Mouse (Mus musculus) spleen, adult 2 months (tissue): ENCODE results near the gene Zbtb11.

Source experiments
- CTCF ChIP-seq: fragments of 200-500 bp; IDR thresholded peaks from 2 replicates; pipeline ENCODE4 v1.5.1; 2011; ENCODE audit warnings: mild to moderate bottlenecking, inconsistent platforms; ENCODE audit not compliant: insufficient read depth, insufficient read length, insufficient replicate concordance; ENCODE audit errors: extremely low read depth
- POLR2A ChIP-seq: fragments of 200-500 bp; IDR thresholded peaks from 2 replicates; pipeline ENCODE4 v1.6.1; 2011; ENCODE audit warnings: low read depth, low read length, inconsistent platforms

- no peak for TF ChIP-seq POLR2A
- no peak for TF ChIP-seq CTCF
Observed at GRCm38 (mm10) chr16:55951679-55952327, 21.9 kb upstream of the Zbtb11 start.
